Mouse (Mus musculus) embryonic facial prominence, embryonic 15.5 days (tissue): Measurements from ENCODE around the gene Shroom1. TPM values are rescaled to one million over a fixed set of nuclear protein-coding genes. Genes with fewer than 3 reads are reported as not detected.

ENCODE experiments used
- ATAC-seq: fragments of 200-750 bp; cut with Nextera tagmentation; 2 replicates; pipeline ENCODE4 v1.8.0; 2017; ENCODE audit warnings: low read depth, moderate TSS enrichment; ENCODE audit not compliant: insufficient number of reproducible peaks, low FRiP score, low TSS enrichment
- H3K27ac ChIP-seq: fragments of 300-500 bp; sonication (generic); replicated peaks from 2 replicates; pipeline ENCODE4 v1.5.1; 2015; ENCODE audit warnings: mild to moderate bottlenecking, inconsistent platforms
- H3K27me3 ChIP-seq: fragments of 300-500 bp; sonication (generic); 2 replicates; pipeline ENCODE4 v1.6.1; 2015; ENCODE audit warnings: inconsistent platforms
- H3K36me3 ChIP-seq: fragments of 300-500 bp; sonication (generic); 2 replicates; pipeline ENCODE4 v1.6.1; 2015; ENCODE audit warnings: mild to moderate bottlenecking, inconsistent platforms
- H3K4me1 ChIP-seq: fragments of 300-500 bp; sonication (generic); 2 replicates; pipeline ENCODE4 v1.6.1; 2015; ENCODE audit warnings: inconsistent platforms
- H3K4me2 ChIP-seq: fragments of 300-500 bp; sonication (generic); replicated peaks from 2 replicates; pipeline ENCODE4 v1.6.1; 2015; ENCODE audit warnings: mild to moderate bottlenecking, inconsistent platforms
- H3K4me3 ChIP-seq: fragments of 300-500 bp; sonication (generic); replicated peaks from 2 replicates; pipeline ENCODE4 v1.5.1; 2015; ENCODE audit warnings: mild to moderate bottlenecking, inconsistent platforms
- H3K9ac ChIP-seq: fragments of 300-500 bp; sonication (generic); 2 replicates; pipeline ENCODE4 v1.6.1; 2015; ENCODE audit warnings: inconsistent platforms
- H3K9me3 ChIP-seq: fragments of 300-500 bp; sonication (generic); replicated peaks from 2 replicates; pipeline ENCODE4 v1.6.1; 2016; ENCODE audit warnings: inconsistent platforms
- WGBS: fragments of 180-500 bp; shearing (Covaris S2); methylation state at CpG from one replicate; pipeline ENCODE4 v1.1.7; 2015; 5-methylcytosine and 5-hydroxymethylcytosine counted together
- microRNA-seq: library from miRNA; unstranded; fragments of <30 nt; microRNA quantifications from one replicate; pipeline ENCODE4, GENCODE M21; 2016; ENCODE audit warnings: borderline number of aligned reads
- polyA plus RNA-seq: library from polyadenylated mRNA; unstranded; fragments of >200 nt; fragmentation: Nextera tagmentation; extraction: Ambion mirVana; gene quantifications from 2 replicates; pipeline ENCODE4 v1.2.1, GENCODE M21; 2015

Gene Shroom1
- polyA plus RNA-seq, 1 experiment from 2014 or later, result 3.7 TPM

DNA sequence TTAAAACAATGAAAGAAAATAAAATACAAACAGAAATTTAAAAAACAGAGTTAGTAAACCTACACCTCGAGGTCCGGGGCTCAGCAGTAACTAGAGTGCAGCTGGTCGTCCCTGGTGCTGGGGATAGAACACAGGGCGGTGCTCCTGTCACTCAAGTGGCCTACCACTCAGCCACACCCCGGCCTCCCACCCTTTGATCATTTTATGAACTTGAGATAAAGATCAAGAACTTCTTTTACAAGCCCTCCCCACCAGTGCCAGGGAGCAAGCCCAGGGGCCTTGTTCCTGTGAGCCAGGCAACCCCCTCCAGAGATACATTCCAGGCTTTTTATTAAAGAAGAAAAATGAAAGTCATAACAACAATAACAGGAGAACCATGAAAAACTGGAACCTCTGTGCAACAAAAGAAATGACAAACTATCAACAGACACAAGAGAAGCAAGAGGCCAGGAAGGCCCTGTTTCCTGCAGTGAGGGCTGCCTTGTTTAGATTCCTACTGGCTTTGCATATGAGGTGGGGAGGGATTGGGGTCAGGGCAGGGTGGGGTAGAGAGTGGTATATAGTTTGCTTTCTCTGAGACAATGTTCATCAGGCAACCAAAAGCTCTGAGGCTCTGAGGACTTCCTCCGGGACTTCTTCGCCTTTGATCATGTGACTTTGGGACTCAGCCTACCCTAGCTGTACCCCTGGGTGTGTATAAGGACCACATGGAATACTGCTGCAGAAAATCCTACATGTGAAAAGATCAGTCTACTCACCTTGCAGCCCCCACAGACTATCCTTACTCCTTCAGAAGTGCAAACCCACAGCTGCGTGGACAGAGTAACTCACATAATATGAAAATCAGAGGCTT, 60.0 kb downstream of the Shroom1 start:
- Histone ChIP-seq H3K9ac (no peak overlapping the region), H3K27me3 (no peaks in the 10 kb centered on the region), H3K36me3 (no peaks in the 10 kb centered on the region), H3K4me1 (peaks cover 37% of the 10 kb centered on the region), H3K4me3 (no peak overlapping the region), H3K9me3 (no peaks in the 10 kb centered on the region), H3K4me2 (no peak overlapping the region), H3K27ac (peak overlapping the region; percentile 28; the same call in 1 of the 2 replicates)
- WGBS, result 47% methylated on average over 8 of the region's 8 CpGs
- no peak for ATAC-seq

Small RNA genes within 50 kb of the gene (microRNA-seq; reads per million reads assigned to microRNA genes)
- gene Mir6920, result not detected

Other genes starting within 250 kb of the Shroom1 start
- 63.9 and 71.9 TPM in 2 replicates for gene Hspa4, start 156.7 kb upstream of the Shroom1 start, polyA plus RNA-seq
- gene Zcchc10, start 132.5 kb upstream of the Shroom1 start, polyA plus RNA-seq, result 16.3 and 16.7 TPM in 2 replicates
- gene Aff4, start 106.4 kb upstream of the Shroom1 start, polyA plus RNA-seq, result 43.1 and 50.3 TPM in 2 replicates
- gene Leap2, start 34.0 kb upstream of the Shroom1 start, polyA plus RNA-seq, result not detected in 2 replicates
- 535 and 540 TPM in 2 replicates for gene Uqcrq, start 26.4 kb upstream of the Shroom1 start, polyA plus RNA-seq
- 2.3 and 2.4 TPM in 2 replicates for gene Gdf9, start 26.2 kb upstream of the Shroom1 start, polyA plus RNA-seq
- gene Gm10447, start 95 bp upstream of the Shroom1 start, polyA plus RNA-seq, result 0.17 and 0.28 TPM in 2 replicates
- not detected in 2 replicates for gene Gm9837, start 13.3 kb downstream of the Shroom1 start, polyA plus RNA-seq
- gene Gm9945, start 23.0 kb downstream of the Shroom1 start, polyA plus RNA-seq, result 0.18 TPM in 1 of 2 replicates, not detected in the other
- 1.1 and 1.5 TPM in 2 replicates for gene Sowaha, start 23.1 kb downstream of the Shroom1 start, polyA plus RNA-seq
- 46.1 and 47.9 TPM in 2 replicates for gene Sept8, start 62.1 kb downstream of the Shroom1 start, polyA plus RNA-seq
- 85.7 and 92.0 TPM in 2 replicates for gene Kif3a, start 110.2 kb downstream of the Shroom1 start, polyA plus RNA-seq
- gene Il4, start 161.5 kb downstream of the Shroom1 start, polyA plus RNA-seq, result 1.9 and 2.6 TPM in 2 replicates
- gene Il13, start 177.5 kb downstream of the Shroom1 start, polyA plus RNA-seq, result not detected in 2 replicates